Mouse (Mus musculus): ENCODE results near the gene Gm15085. TPM values are rescaled to one million over a fixed set of nuclear protein-coding genes. Genes with fewer than 3 reads are reported as not detected.

Gene Gm15085
- polyA plus RNA-seq (2017; shearing (Covaris generic)): not detected

GRCm38 (mm10) chrX:149447317-149447716 lies at the start of gene Gm15085:
Gene Gm15085, plus strand, starts transcription at chrX:149447617.

Other genes starting within 250 kb of the Gm15085 start
- gene Gm15093, start 175.2 kb upstream of the Gm15085 start, polyA plus RNA-seq (2017; shearing (Covaris generic)): not detected
- not detected for gene Gm10439, start 147.0 kb downstream of the Gm15085 start, polyA plus RNA-seq (2017; shearing (Covaris generic))